Mouse (Mus musculus) urinary bladder, postnatal 14 days (tissue): ENCODE measurements at regions not wholly inside any gene's neighbourhood (a gene's known extent, or its start where the extent isn't known, plus 50 kb on each side); places are given as distances from the start of the nearest gene placed in this dataset.

ENCODE experiments used
- DNase-seq: peaks from one replicate; pipeline ENCODE4 v3.0.0; 2021; ENCODE audit warnings: low spot score

GRCm38 (mm10) chrX:166725761-166726503, 140.4 kb upstream of the Egfl6 start:
- DNase-seq, result no peak

GRCm38 (mm10) chrX:166718075-166718474, 132.6 kb upstream of the Egfl6 start:
- DNase-seq, result no peak

GRCm38 (mm10) chrX:166709306-166709705, 123.8 kb upstream of the Egfl6 start:
- no peak for DNase-seq

GRCm38 (mm10) chrX:166708106-166708505, 122.6 kb upstream of the Egfl6 start:
- DNase-seq, result no peak

GRCm38 (mm10) chrX:166707029-166707428, 121.5 kb upstream of the Egfl6 start:
- no peak for DNase-seq

GRCm38 (mm10) chrX:166704311-166704710, 118.8 kb upstream of the Egfl6 start:
- DNase-seq, result no peak

GRCm38 (mm10) chrX:166694219-166694618, 108.7 kb upstream of the Egfl6 start:
- DNase-seq, result no peak

GRCm38 (mm10) chrX:166688779-166689178, 103.3 kb upstream of the Egfl6 start:
- DNase-seq, result no peak

GRCm38 (mm10) chrX:166673404-166673803, 87.9 kb upstream of the Egfl6 start:
- DNase-seq, result no peak

- no peak for DNase-seq
These were observed 87.1 kb upstream of the Egfl6 start for GRCm38 (mm10) chrX:166672617-166673016.

- DNase-seq, result no peak
These were observed 86.3 kb upstream of the Egfl6 start for GRCm38 (mm10) chrX:166671853-166672252.

- DNase-seq, result no peak
These were observed 80.8 kb upstream of the Egfl6 start for GRCm38 (mm10) chrX:166666304-166666703.

- peak; percentile 65 for DNase-seq
These were observed 76.3 kb upstream of the Egfl6 start for GRCm38 (mm10) chrX:166661808-166662207.

GRCm38 (mm10) chrX:166661043-166661718, 75.7 kb upstream of the Egfl6 start:
- DNase-seq, result peak; percentile 72

- DNase-seq, result no peak
These were observed 75.2 kb upstream of the Egfl6 start for GRCm38 (mm10) chrX:166660715-166661042.

- peak; percentile 11 for DNase-seq
These were observed 66.9 kb upstream of the Egfl6 start for GRCm38 (mm10) chrX:166652400-166652799.

GRCm38 (mm10) chrX:166645713-166646112, 60.2 kb upstream of the Egfl6 start:
- no peak for DNase-seq

- DNase-seq, result no peak
These were observed 55.7 kb upstream of the Egfl6 start for GRCm38 (mm10) chrX:166641256-166641655.

GRCm38 (mm10) chrX:166640258-166640657, 54.7 kb upstream of the Egfl6 start:
- no peak for DNase-seq
